Mouse (Mus musculus) T-helper 1 cell (primary cell): Measurements from ENCODE around the gene Lama4.

Source experiments
- in situ Hi-C: fragments of 300-600 bp; cut with MboI, MseI; formaldehyde crosslinking; loops from one replicate; pipeline ENCODE4 v1.15.1; 2025; ENCODE audit warnings: high pct_unique_total_duplicates

The Lama4 gene

DNA sequence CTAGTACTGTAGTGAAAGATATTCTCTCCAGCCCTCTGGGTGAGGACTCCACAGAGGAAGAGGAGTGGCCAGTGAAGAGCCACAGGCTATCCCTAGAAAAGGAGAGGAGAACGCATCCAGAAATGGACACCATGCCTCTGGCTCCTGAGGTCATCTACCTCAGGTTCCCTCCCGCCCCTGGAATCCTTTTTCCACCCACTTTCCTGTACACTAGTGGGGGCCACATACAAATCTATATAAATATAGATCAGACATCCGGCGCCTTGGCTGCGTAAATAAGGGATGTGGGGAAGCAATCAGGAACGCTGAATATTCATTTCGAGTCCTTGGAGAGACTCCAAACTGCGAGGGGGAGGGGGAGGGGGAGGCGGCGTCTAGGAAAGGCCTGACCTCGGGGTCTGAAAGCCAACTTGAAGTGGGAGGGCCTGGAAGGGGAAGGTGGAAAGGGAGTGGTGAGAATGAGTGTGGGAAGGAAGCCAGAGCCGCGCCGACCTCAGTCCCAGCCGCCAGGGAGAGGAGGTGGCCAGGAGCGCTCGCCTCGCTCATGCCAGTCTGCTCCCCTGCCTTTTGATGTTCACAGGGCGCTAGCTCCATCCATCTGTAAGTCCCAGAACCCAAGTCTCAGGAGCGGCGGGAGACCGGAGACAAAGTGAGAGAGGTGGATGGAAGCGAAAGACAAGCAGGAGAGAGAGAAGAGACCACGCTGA is at the start of gene Lama4:
Gene Lama4 (plus strand): TSS at position 441 of the 707 bp plus-strand sequence.
- in situ Hi-C loops, result no loop called here

DNA sequence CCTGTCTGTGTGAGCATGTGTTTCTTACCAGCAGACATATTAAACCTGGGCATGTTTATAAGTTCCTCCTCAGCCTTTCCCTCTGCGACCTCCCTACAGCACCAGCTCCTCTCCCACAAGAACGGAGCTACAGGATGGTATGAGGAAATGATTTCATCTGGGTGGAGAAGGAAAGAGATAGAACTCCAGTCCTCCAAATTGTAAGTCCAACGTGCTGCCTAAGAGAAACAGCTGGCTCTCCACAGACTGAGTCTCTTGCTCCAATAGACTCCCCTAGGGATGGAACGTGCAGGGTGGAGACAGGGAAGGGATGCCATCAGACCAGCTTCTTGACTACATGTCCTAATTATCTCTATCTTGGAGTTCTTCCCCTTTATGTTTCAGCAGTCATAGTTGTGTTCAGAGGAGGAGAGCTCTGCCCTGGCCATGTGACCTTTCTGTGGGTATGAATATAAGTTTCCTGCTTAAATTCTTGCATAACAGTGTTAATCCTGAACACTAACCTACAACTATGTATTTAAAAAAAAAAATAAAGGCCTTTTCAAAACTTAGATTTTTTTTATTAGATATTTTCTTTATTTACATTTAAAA is 49.2 kb upstream of the Lama4 start:
- in situ Hi-C loops, result no loop called here

DNA sequence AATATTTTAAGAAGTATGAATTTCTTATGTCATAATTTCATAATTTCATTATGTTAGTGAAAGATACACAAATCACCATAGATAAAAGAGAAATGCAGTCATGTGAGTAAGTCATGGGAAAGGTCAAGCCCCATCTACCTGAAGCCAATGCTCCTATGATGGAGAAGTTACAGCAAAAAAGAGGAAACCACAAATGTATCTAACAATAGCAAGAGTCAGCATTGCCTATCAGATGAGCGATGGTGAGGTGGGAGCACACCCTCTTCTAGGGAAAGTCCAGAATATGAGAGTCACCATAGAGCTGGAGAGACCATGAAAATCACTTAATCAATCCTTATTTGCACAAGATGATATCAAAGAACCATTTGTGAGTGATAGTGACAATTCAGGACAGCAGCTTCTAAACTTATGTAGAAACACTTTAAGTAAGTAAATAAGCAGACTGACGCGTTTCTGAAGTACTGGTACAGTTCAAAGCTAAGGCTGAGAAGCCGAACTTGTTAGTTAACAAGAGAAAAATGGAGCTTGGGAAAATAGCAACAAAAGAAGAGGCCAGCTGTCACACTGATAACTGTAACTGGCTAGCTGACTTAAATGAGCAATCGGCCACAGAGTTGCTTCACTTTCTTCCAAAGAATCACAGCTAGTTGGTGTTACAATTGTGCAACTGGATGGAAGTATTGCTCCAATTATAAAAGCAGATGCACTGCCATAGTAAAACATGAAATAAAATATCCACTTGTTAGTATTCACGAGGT is 36.2 kb upstream of the Lama4 start:
- in situ Hi-C loops, result no loop called here

DNA sequence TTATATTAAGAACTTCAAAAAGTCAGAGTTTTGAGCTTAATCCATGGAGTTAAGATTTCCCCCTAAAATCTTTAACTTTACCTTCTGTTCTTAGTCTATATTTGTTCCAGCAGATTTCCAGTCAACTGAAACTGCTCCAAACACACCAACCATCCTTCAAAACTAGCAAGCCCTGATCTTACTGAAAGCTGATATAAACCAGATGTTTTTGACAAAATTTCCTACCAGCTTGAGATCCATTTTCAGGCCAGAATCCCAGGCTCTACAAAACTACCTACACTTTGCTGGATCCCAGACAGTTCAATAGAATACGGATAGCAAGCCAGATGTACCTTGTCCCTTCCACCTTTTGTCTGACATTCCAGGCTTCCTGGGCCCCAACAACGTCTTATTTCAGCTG is 20.6 kb upstream of the Lama4 start:
- in situ Hi-C loops, result no loop called here

DNA sequence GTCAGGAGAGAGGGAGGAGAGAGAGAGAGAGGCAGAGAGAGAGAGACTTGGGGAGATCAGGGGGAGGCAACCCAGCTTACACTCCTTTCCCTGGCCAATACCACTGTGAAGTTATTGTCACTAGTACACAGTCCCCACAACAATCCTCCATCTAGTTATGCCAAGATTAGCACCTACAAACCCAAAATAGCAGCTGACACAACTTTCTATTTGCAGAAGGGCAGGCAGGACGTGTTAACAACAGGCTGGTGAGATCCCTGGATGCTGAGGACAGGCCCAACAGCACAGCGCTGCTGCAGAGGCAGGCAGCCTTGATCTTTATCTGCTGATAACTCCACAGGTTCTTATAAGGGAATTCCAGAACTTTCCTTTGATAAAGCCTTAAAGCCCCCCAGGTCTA is 3.4 kb upstream of the Lama4 start:
- in situ Hi-C loops, result no loop called here

DNA sequence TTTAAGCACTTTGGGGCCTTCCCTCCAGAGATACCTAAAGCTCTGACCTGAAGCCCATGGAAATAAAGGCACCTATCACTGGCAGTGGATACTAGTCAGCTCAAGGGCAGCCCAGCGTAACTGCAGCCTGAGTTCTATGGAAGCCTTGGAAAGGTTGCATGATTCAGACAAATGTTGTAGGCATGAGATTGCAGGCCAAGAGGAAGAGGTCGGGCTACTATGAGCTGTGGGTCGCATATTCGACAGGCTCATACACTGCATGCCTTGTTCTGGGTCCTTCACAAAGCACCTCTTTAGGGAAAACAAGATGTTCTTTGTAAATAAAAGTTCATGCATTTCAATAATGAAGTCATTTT is 618 bp upstream of the Lama4 start:
- in situ Hi-C loops, result no loop called here

DNA sequence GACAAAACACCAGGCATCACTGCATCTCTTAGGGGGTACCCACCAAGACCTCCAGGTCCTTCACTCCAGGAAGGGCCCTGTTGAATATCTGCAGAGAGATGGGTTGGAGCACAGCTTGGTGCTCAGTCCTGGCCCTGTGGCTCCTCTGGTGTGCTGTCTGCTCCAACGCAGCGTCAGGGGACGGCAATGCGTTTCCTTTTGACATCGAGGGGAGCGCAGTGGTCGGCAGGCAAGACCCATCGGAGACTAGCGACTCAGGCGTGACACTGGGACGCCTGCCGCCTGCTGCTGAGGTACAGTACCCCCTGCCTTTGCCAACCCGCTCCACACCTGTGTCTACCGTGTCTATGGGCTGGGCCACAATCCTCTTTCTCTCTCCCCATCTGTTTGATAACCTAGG is 542 bp downstream of the Lama4 start:
- in situ Hi-C loops, result no loop called here

DNA sequence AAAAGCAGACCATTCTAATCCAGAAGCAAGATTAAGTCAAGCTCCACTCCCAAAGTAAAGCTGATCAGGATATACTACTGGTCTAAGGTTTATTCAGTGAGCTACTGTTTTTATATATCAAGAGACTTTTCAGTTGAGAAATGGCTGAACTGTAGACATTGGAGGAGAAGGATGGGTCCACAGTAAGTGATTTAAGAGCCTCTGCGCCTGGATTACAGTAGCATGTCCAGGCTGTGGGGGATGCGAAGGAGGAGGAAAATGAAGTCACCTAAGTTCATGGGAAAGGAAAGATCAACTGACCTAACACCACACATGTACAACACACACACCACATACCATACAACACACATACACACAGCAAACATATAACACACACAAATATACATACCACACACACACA is 1.3 kb downstream of the Lama4 start:
- in situ Hi-C loops, result no loop called here

DNA sequence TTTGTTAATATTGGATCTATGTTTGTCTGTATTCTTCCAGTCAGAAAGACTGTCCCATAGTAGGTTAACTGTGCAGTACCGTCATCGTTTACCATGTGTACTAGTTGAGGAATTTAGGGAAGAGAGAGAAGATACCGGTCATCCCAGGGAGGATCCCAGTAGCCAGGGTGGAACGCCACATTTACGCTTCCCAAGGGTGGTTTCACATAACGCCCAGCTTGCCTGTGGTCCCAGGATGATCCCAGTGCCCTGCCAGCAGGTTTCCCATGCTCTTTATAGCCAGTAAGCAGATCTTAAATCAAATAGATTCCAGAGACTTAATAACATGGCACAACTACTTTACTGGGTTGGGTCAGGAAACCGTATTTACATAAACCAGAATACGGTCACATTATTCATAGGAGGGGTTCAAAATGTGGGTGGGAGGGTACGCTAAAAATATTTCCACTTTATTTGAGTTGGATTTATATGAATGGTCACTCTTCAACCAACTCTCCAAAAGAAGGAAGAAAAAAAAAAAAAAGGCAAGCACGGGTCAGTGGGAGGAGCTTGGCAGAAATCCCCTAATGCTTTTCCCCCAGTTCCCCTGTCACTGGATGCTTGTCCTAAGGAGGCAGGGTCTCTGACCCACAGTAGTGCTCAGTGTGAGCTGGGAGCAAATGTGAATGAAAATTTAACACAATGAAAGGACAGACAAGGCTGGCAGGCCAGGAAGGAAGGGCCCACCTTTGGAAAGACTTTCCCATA is 3.2 kb downstream of the Lama4 start:
- in situ Hi-C loops, result no loop called here

DNA sequence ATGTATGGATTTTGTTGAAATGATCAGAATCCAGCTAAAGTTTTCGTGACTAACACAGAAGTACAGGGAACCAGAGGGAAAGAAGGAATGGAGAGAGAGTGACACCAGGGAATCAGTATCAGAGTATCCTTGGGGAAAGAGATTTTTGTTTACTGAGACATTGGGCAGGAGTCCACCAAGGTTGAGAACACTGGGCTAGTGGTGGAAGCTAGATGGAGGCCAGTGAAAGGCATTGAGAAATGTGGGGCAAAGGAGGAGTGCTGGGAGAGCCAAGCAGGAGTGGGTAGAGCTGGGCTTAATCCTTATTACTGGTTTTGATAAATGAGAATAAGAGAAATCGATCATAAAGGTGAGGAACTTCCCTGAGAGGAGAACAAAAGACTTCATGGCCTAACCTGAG is 4.2 kb downstream of the Lama4 start:
- in situ Hi-C loops, result no loop called here

DNA sequence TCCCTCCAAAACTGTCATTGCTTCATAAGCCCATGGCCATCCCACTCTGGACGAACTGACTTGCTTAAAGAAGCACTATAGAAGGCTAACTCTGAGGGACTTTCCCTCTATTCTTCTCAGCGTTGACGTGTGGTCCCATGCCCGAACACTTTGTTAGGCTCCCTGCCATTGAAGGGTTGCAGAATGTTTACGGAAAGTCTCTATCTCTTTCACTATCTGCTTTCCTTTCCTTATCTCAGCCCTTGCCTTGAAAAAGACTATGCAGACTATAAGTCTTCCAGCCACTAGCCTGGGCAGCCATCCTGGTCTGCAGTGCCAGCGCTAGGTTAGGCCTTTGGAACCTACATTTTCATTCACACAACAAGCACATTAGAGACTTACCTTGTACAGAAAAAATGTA is 4.7 kb downstream of the Lama4 start:
- in situ Hi-C loops, result no loop called here

DNA sequence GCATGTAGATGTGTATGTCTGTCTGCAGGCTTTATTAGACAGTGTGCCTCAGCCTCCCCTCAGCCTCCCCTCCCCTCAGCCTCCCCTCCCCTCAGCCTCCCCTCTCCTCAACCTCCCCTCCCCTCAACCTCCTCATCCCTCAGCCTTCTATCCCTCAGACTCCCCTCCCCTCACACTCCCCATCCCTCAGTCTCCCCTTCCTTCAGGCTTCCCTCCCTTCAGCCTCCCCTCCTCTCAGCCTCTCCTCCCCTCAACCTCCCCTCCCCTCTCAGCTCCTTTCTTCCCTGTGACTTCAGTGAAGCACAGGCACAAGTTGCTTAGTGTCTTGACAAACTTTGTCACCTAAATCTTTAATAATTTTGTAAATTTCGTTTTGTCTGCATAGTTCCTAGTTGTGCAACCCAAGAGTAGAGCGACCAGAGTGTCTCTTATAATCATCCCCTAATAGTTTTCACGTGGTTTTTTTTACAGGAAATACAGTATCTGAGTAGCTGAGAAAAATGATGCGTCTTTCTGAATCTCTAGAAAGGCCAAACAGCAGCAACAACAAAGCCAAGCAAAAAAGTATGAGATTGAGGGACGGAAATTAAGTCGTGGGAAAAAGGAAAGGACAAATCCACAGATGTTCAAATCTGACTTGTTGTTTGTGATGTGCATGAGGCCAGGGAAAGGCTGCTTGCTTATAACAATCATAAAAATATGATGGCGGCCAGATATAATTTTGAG is 7.1 kb downstream of the Lama4 start:
- in situ Hi-C loops, result no loop called here

DNA sequence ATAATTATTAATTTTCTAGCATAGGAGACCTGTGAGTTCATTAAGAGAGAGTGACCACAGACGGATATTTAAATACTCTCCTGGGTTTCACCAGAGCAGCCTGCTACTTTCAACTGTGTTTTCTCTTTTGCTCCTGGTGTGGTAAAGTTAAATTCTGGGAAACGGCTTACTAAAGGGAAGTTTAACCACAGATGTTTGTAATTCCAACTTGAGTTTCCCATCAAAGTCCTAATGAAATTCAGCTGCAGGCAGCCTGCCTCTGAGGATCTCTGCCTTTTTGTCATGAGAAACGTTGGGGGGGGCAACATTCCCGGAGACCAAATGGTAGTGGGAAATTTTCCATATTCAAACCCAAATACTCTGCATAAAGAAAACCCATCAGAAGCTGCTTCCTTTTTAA is 7.7 kb downstream of the Lama4 start:
- in situ Hi-C loops, result no loop called here

DNA sequence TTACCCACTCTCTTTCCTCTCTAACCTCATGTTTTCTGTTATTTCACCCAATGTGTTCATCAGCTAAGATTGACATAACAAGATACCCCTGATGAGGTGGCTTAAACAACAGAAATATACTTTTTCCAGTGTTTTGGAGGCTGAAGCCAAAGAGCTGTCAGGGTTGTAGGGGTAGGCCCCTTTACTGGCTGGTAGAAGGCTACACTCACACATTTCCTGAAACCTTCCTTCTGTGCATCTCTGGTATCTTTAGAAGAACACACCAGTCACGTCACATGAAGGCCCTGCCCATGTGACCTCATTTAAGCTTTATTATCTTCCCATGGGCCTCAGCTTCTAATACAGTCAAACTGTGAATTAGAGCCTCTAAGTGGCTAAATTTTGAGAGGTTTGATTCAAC is 12.9 kb downstream of the Lama4 start:
- in situ Hi-C loops, result no loop called here

DNA sequence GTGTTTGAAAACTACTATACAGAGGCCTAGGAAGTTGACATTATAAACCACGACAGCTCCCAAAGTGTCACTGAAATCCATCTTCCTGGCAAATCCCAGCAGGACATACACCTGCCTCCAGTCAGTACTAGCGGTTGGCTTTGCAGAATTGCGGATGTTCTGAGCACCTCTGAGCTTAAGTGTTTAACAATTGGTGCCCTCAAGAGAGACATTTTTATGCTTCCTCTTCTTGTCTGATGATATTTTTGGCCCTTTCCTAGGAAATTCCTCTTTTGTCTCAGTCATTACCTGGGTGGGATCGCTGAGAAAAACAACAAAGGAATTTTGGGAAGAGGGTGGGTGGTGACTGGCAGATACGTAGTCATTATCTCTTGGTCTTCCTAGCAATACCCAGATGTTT is 14.4 kb downstream of the Lama4 start:
- in situ Hi-C loops, result no loop called here

DNA sequence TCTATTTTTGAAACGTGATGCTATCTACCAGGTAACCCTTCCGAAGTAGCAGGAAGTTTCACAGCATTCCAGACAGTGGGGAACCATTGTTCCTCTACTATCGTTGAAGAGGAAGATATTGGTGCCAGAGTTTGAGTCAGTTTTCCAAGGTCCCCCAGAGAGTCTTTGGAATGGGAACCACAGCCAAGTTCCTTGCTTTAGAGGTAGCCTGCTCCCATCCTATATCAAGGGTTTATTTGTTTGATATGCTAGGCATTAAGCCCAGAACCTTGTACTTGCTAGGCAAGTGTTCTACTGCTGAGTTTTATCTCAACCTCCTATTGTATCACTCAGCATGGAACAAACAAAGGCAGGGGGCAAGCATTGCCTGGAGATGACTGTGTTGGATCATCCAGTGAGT is 15.7 kb downstream of the Lama4 start:
- in situ Hi-C loops, result no loop called here

DNA sequence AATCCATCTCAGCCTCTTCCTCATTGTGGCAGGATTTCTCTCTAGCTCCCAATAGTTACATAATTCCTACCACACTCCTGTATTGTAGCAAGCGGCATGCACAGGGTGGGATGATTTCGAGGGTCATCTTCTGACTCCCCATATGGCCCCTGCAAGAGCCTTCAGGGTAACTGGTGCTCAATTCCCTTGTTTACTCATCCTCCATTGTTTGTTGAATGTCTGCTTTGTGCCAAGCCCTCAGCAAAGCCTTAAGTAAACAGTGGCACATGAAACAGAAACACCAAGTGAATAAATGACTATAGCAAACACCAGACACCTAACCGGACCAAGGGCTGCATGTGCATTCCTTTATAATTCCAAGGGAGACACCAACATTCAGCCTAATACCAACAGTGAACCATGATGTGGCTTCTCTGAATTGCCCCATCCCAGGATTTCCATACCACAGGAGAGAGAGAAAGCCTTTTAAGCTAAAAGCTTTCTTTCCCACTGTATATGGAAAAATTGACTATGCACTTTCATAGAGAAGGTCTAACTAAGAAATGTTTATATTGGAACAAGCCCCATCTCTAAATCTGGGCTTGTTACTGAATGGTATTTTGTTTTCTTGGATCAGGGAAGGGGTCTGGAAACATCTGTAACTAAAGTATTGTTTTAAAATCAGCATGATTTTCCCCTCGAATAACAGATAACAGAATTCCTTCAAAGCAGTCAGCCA is 19.2 kb downstream of the Lama4 start:
- in situ Hi-C loops, result no loop called here

DNA sequence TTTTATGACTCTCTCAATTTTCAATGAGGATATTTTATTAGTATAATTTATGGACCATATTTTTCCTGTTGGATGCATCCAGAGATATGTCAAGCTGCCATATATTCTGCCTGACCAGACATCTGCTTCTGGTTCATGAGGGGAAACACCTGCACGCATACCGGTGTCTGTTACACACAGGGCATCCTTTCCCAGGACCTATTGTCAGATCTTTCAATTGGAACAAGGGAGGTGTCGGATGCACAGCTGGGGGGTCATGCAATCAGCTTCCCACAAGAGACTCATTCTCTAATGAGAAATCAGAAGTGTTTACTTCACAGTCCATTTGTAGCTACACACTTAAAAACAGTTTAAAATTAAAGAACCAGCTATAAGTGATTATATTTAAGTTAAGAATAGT is 20.7 kb downstream of the Lama4 start:
- in situ Hi-C loops, result no loop called here

DNA sequence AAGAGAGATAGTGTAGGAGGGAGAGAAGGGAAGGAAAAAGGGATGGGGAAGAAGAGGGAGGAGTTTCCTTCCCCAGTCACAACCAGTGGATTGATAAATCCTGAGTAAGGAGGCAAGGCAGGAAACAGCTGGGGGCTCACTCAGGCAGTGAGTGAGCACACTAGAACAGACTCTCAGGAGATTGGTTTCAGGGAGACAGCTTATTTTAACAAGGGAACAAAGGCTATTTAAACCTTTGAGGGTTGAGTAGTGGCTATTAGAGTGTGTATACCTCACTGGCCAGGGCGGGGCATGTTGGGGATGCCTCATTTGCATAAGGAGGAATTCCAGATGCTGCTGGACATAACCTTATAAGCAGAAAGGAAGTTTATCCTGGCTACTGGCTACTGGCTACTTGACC is 27.5 kb downstream of the Lama4 start:
- in situ Hi-C loops, result no loop called here

DNA sequence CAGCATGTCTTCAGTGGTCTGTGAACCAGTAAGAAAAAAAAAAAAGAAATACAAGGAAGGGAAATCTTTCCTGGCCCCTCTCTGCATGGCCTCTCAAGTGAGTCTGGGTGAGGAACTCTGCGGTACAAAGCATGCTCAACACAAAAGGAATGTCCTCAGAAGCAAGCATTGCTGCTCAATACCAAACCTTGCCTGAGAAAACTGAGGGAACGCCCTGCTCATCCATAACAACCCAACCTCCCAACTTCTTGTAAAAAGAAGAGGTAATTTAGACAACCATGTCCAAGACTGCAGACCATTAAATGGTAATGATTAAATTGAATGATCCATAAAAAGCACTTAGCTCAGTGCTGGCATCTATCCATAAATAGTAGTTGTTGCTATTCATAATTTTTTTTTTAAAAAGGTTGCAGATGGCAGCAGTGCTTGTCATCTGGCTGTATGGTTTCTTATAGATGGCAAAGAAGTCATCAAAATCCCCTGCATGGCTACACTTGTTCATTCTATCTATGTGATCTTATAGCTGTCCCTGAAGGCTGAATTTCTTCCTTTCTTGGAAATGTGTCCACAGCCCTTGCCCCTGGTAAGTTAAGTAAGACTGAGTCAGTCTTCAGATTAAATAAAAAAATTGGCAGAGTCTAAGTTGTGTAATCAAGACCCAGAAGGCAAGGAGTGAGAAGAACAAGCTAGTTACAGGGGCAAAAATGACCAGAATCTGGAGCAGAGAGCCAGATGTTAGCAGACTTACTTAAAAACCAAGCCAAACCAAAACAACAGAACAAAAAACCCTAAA is 28.5 kb downstream of the Lama4 start:
- in situ Hi-C loops, result no loop called here
